Mouse (Mus musculus) kidney, adult 2 months (tissue): ENCODE measurements around the gene Olfr1418. TPM values are rescaled to one million over a fixed set of nuclear protein-coding genes. Genes with fewer than 3 reads are reported as not detected.
"Not testable (repeated sequence)": the region's sequence is repeated elsewhere in the genome, so short reads cannot be mapped to it uniquely, and the experiment has no call there.

ENCODE experiments used
- DNase-seq: peaks from one replicate; pipeline ENCODE4 v3.0.0; 2021
- H3K27ac ChIP-seq: fragments of 200-500 bp; 2 replicates; pipeline ENCODE4 v1.5.1; 2012; ENCODE audit warnings: low read depth, low read length, control low read depth, inconsistent platforms; ENCODE audit not compliant: insufficient read depth
- H3K27me3 ChIP-seq: fragments of 200-500 bp; replicated peaks from 2 replicates; pipeline ENCODE4 v1.6.1; 2012; ENCODE audit warnings: mild to moderate bottlenecking, moderate library complexity, low read length, inconsistent platforms; ENCODE audit not compliant: control insufficient read depth, insufficient read depth
- H3K36me3 ChIP-seq: fragments of 200-500 bp; 2 replicates; pipeline ENCODE4 v1.6.1; 2012; ENCODE audit warnings: mild to moderate bottlenecking, moderate library complexity, low read length, inconsistent platforms; ENCODE audit not compliant: control insufficient read depth, insufficient read depth
- H3K4me1 ChIP-seq: fragments of 200-500 bp; 2 replicates; pipeline ENCODE4 v1.6.1; 2011; ENCODE audit warnings: low read length; ENCODE audit not compliant: control insufficient read depth, insufficient read depth
- H3K4me3 ChIP-seq: fragments of 200-500 bp; 2 replicates; pipeline ENCODE4 v1.5.1; 2011; ENCODE audit warnings: mild to moderate bottlenecking, low read depth, low read length, control low read depth; ENCODE audit not compliant: insufficient read depth
- CTCF ChIP-seq: fragments of 200-500 bp; conservative IDR thresholded peaks from 2 replicates; pipeline ENCODE4 v1.5.1; 2011; ENCODE audit warnings: low read depth, mild to moderate bottlenecking, control low read depth, low read length, moderate library complexity, mixed read lengths; ENCODE audit not compliant: insufficient read depth, insufficient read length
- POLR2A ChIP-seq: fragments of 200-500 bp; IDR thresholded peaks from one replicate; pipeline ENCODE4 v1.6.1; 2011; ENCODE audit warnings: low read depth, low read length, control low read depth
- WGBS: fragments of 180-500 bp; shearing (Covaris S2); methylation state at CpG from one replicate; pipeline ENCODE4 v1.1.7; 2018; 5-methylcytosine and 5-hydroxymethylcytosine counted together
- polyA plus RNA-seq: library from polyadenylated mRNA; depleted of rRNA; stranded (reverse); fragments of >200 nt; gene quantifications from 2 replicates; pipeline ENCODE4 v1.2.3, GENCODE M21; 2012; rRNA removed

Gene Olfr1418
- polyA plus RNA-seq, result not detected in 2 replicates

GRCm38 (mm10) chr19:11860966-11861365 is at the start of gene Olfr1418:
Olfr1418 (minus strand) TSS chr19:11861066.
- Histone ChIP-seq H3K27ac (no peak within 1 kb of the TSS), H3K4me1 (no peaks in the 10 kb centered on the region), H3K36me3 (no peaks in the 10 kb centered on the region), H3K4me3 (no peak within 1 kb of the TSS), H3K27me3 (no peaks in the 10 kb centered on the region)
- TF ChIP-seq CTCF (no peak), POLR2A (no peak)
- WGBS, result 95% methylated on average over 1 of the region's 1 CpGs
- DNase-seq, result no peak

- no peaks in the 10 kb centered on the region for H3K4me1 ChIP-seq
- no peak within 1 kb of the TSS for H3K27ac ChIP-seq
- WGBS, result 52% methylated on average over 1 of the region's 1 CpGs
- TF ChIP-seq POLR2A (no peak), CTCF (no peak)
- no peak for DNase-seq
- no peak within 1 kb of the TSS for H3K4me3 ChIP-seq
- H3K27me3 ChIP-seq, result no peaks in the 10 kb centered on the region
- no peaks in the 10 kb centered on the region for H3K36me3 ChIP-seq
These were observed 25.4 kb upstream of the Olfr1418 start, which contains the start of gene Olfr1420 for GRCm38 (mm10) chr19:11886265-11886664. Olfr1420 (plus strand) TSS chr19:11886565.

GRCm38 (mm10) chr19:11878404-11878803 is 17.5 kb upstream of the Olfr1418 start:
- not testable (repeated sequence) for DNase-seq, H3K4me1 ChIP-seq, H3K27me3 ChIP-seq, H3K27ac ChIP-seq, H3K4me3 ChIP-seq, H3K36me3 ChIP-seq
- 60% methylated on average over 22 of the region's 22 CpGs for WGBS

GRCm38 (mm10) chr19:11875006-11875405 is 14.1 kb upstream of the Olfr1418 start, which contains the start of gene Olfr1419:
Olfr1419 (minus strand) TSS chr19:11875106.
- TF ChIP-seq POLR2A, result no peak
- no peak for TF ChIP-seq CTCF
- WGBS, result 47% methylated on average over 1 of the region's 1 CpGs
- no peaks in the 10 kb centered on the region for H3K36me3 ChIP-seq

GRCm38 (mm10) chr19:11867837-11868236 is 7.0 kb upstream of the Olfr1418 start:
- no peak overlapping the region for H3K4me3 ChIP-seq
- H3K27ac ChIP-seq, result no peak overlapping the region
- DNase-seq, result no peak
- no peaks in the 10 kb centered on the region for H3K36me3 ChIP-seq
- 81% methylated on average over 2 of the region's 2 CpGs for WGBS
- no peaks in the 10 kb centered on the region for H3K4me1 ChIP-seq
- no peaks in the 10 kb centered on the region for H3K27me3 ChIP-seq
- no peak for TF ChIP-seq POLR2A
- TF ChIP-seq CTCF, result no peak

More at GRCm38 (mm10) chr19:11875006-11875405, 14.1 kb upstream of the Olfr1418 start, which contains the start of gene Olfr1419:
- H3K27ac ChIP-seq, result no peak within 1 kb of the TSS
- DNase-seq, result no peak
- H3K27me3 ChIP-seq, result no peaks in the 10 kb centered on the region
- no peaks in the 10 kb centered on the region for H3K4me1 ChIP-seq
- no peak within 1 kb of the TSS for H3K4me3 ChIP-seq

- H3K4me3 ChIP-seq, result no peak overlapping the region
- no peaks in the 10 kb centered on the region for H3K36me3 ChIP-seq
- no peak overlapping the region for H3K27ac ChIP-seq
- H3K4me1 ChIP-seq, result no peaks in the 10 kb centered on the region
- WGBS, result 75% methylated on average over 6 of the region's 6 CpGs
- H3K27me3 ChIP-seq, result no peaks in the 10 kb centered on the region
- no peak for DNase-seq
- TF ChIP-seq CTCF, result no peak
- TF ChIP-seq POLR2A, result no peak
These were observed 4.4 kb downstream of the Olfr1418 start for GRCm38 (mm10) chr19:11856506-11856905.

- Histone ChIP-seq H3K27ac (no peak overlapping the region), H3K4me3 (no peak overlapping the region), H3K4me1 (no peaks in the 10 kb centered on the region), H3K36me3 (no peaks in the 10 kb centered on the region), H3K27me3 (no peaks in the 10 kb centered on the region)
- DNase-seq, result no peak
- TF ChIP-seq CTCF, result no peak
- no peak for TF ChIP-seq POLR2A
- 97% methylated on average over 2 of the region's 2 CpGs for WGBS
These were observed 6.0 kb downstream of the Olfr1418 start for GRCm38 (mm10) chr19:11854821-11855220.

GRCm38 (mm10) chr19:11852652-11853051 is 8.2 kb downstream of the Olfr1418 start:
- Histone ChIP-seq H3K27ac (no peak overlapping the region), H3K27me3 (no peaks in the 10 kb centered on the region), H3K4me1 (no peaks in the 10 kb centered on the region), H3K4me3 (no peak overlapping the region), H3K36me3 (no peaks in the 10 kb centered on the region)
- no peak for DNase-seq
- WGBS, result 63% methylated on average over 4 of the region's 4 CpGs
- TF ChIP-seq CTCF (no peak), POLR2A (no peak)
